Mouse (Mus musculus) monocyte, adult 5-6 weeks (primary cell): Measurements from ENCODE around the gene Nr2c2ap. TPM values are rescaled to one million over a fixed set of nuclear protein-coding genes. Genes with fewer than 3 reads are reported as not detected.

Experiments used
- total RNA-seq: library from RNA; stranded (forward); fragments of 200-1000, 200-491, 200-594 nt; gene quantifications from 3 replicates; pipeline ENCODE4 v1.2.3, GENCODE M21; 2017

The Nr2c2ap gene
- total RNA-seq, 1 experiment from 2014 or later, result 11.1 TPM

Other genes with a start within 250 kb of the Nr2c2ap start
- not detected in 3 replicates for gene Cilp2, start 243.6 kb upstream of the Nr2c2ap start, total RNA-seq
- gene Tssk6, start 229.1 kb upstream of the Nr2c2ap start, total RNA-seq, result 0.95 to 1.6 TPM (median 1.1 TPM) in 3 replicates
- 91.2 to 131 TPM (median 108 TPM) in 3 replicates for gene Ndufa13, start 228.8 kb upstream of the Nr2c2ap start, total RNA-seq
- gene Yjefn3, start 228.6 kb upstream of the Nr2c2ap start, total RNA-seq, result not detected in 3 replicates
- gene Gatad2a, start 134.9 kb upstream of the Nr2c2ap start, total RNA-seq, result 65.6 to 93.7 TPM (median 68.3 TPM) in 3 replicates
- 58.1 to 68.4 TPM (median 66.0 TPM) in 3 replicates for gene Mau2, start 88.6 kb upstream of the Nr2c2ap start, total RNA-seq
- gene Sugp1, start 88.5 kb upstream of the Nr2c2ap start, total RNA-seq, result 32.1 to 49.3 TPM (median 38.7 TPM) in 3 replicates
- gene Tm6sf2, start 58.4 kb upstream of the Nr2c2ap start, total RNA-seq, result 3.2 to 3.9 TPM in 2 of 3 replicates, not detected in the other
- not detected in 3 replicates for gene Hapln4, start 47.9 kb upstream of the Nr2c2ap start, total RNA-seq
- gene Ncan, start 10.5 kb upstream of the Nr2c2ap start, total RNA-seq, result not detected in 3 replicates
- gene Rfxank, start 7.8 kb downstream of the Nr2c2ap start, total RNA-seq, result 12.5 to 17.9 TPM (median 17.8 TPM) in 3 replicates
- gene Borcs8, start 8.2 kb downstream of the Nr2c2ap start, total RNA-seq, result 60.6 to 63.2 TPM (median 61.3 TPM) in 3 replicates
- gene Mef2b, start 8.4 kb downstream of the Nr2c2ap start, total RNA-seq, result 0.78 to 1.5 TPM in 2 of 3 replicates, not detected in the other
- gene Tmem161a, start 41.0 kb downstream of the Nr2c2ap start, total RNA-seq, result 4.2 to 14.5 TPM (median 9.0 TPM) in 3 replicates
- gene Slc25a42, start 81.0 kb downstream of the Nr2c2ap start, total RNA-seq, result 0.32 to 1.4 TPM in 2 of 3 replicates, not detected in the other
- gene Sugp2, start 102.9 kb downstream of the Nr2c2ap start, total RNA-seq, result 14.0 to 47.5 TPM (median 21.6 TPM) in 3 replicates
- 1.7 to 8.4 TPM (median 2.9 TPM) in 3 replicates for gene Armc6, start 103.1 kb downstream of the Nr2c2ap start, total RNA-seq
- gene Homer3, start 151.5 kb downstream of the Nr2c2ap start, total RNA-seq, result 2.0 to 3.7 TPM (median 3.4 TPM) in 3 replicates
- gene Ddx49, start 171.2 kb downstream of the Nr2c2ap start, total RNA-seq, result 74.6 to 94.0 TPM (median 75.3 TPM) in 3 replicates
- 79.7 to 131 TPM (median 108 TPM) in 3 replicates for gene Cope, start 171.2 kb downstream of the Nr2c2ap start, total RNA-seq
- not detected in 3 replicates for gene Cers1, start 184.4 kb downstream of the Nr2c2ap start, total RNA-seq
- gene Gdf1, start 198.5 kb downstream of the Nr2c2ap start, total RNA-seq, result not detected in 3 replicates
- 21.5 to 44.5 TPM (median 27.6 TPM) in 3 replicates for gene Upf1, start 221.9 kb downstream of the Nr2c2ap start, total RNA-seq
- 0.11 to 4.1 TPM (median 0.19 TPM) in 3 replicates for gene Comp, start 242.2 kb downstream of the Nr2c2ap start, total RNA-seq